Mouse (Mus musculus): ENCODE results near the gene Gpx3.

DNA sequence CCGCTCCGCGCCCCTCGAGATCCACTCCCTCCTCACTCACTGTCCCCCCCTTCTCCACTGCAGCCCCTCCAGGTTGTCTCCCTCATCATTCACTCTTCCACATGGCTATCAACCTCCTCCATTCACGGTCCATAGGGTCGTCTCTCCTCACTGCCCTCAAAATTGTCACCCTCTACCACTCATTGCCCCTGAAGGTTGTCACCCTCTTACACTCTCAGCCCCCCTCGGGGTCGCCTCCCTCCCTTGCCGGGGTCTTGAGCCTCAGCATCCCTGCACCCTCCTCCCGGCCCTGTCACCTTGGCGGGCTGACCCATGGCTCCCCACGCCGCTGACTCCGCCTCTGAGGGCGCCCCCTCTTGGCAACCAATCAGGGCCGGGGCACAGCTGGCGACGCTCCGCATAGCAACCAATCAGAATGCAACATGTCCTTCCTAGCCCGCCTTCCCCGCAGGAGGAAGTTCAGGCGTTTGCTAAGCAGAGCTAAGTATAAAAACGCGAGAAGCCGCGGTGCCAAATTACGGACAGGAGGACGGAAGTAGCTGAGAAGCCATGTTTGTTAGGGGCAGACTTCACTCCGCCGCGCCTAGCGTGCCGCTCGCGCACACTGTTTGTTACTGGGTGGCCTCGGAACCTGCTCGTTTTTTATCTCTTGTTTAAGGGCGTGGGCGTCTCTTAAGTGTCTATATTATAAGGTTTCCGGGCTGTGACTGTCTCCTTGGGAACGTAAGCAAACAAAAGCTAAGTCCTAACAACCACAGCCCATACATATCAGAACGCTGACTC, 41.8 kb upstream of the Gpx3 start, which contains the start of gene Lyrm7:
- TF ChIP-seq GATA1 (IDR thresholded peaks at IDR 0.05; ENCODE audit: low read length) (no peak), TAL1 (IDR thresholded peaks at IDR 0.05; ENCODE audit: low read length) (no peak)

Data from erythroblast, embryonic 14.5 days (primary cell).